Mouse (Mus musculus) thymus, adult 2 months (tissue): Measurements from ENCODE around the gene Srcap. TPM values are rescaled to one million over a fixed set of nuclear protein-coding genes. Genes with fewer than 3 reads are reported as not detected.

ENCODE experiments used
- DNase-seq: peaks from one replicate; pipeline ENCODE4 v3.0.0; 2021
- H3K27ac ChIP-seq: fragments of 200-500 bp; 2 replicates; pipeline ENCODE4 v1.5.1; 2012; ENCODE audit warnings: low read length, control low read depth; ENCODE audit not compliant: control insufficient read depth, insufficient read depth
- H3K27me3 ChIP-seq: fragments of 200-500 bp; 2 replicates; pipeline ENCODE4 v1.6.1; 2012; ENCODE audit warnings: mild to moderate bottlenecking, low read length, moderate library complexity, mixed read lengths; ENCODE audit not compliant: control insufficient read depth, insufficient read depth
- H3K36me3 ChIP-seq: fragments of 200-500 bp; 2 replicates; pipeline ENCODE4 v1.6.1; 2012; ENCODE audit warnings: mild to moderate bottlenecking, low read length, moderate library complexity; ENCODE audit not compliant: control insufficient read depth, insufficient read depth
- H3K4me1 ChIP-seq: fragments of 200-500 bp; replicated peaks from 2 replicates; pipeline ENCODE4 v1.6.1; 2012; ENCODE audit warnings: low read length; ENCODE audit not compliant: control insufficient read depth, insufficient read depth
- H3K4me3 ChIP-seq: fragments of 200-500 bp; 2 replicates; pipeline ENCODE4 v1.5.1; 2012; ENCODE audit warnings: mild to moderate bottlenecking, low read length, control low read depth, moderate library complexity; ENCODE audit not compliant: control insufficient read depth, insufficient read depth
- CTCF ChIP-seq: fragments of 200-500 bp; IDR thresholded peaks from 2 replicates; pipeline ENCODE4 v1.5.1; 2012; ENCODE audit warnings: mild to moderate bottlenecking, control low read depth, low read length, moderate library complexity, borderline replicate concordance; ENCODE audit not compliant: control insufficient read depth, poor library complexity, insufficient read depth; ENCODE audit errors: extremely low read depth
- POLR2A ChIP-seq: fragments of 200-500 bp; IDR thresholded peaks from 2 replicates; pipeline ENCODE4 v1.6.1; 2012; ENCODE audit warnings: mild to moderate bottlenecking, low read length, control low read depth, moderate library complexity; ENCODE audit not compliant: control insufficient read depth, poor library complexity, insufficient read depth; ENCODE audit errors: extremely low read depth
- WGBS: fragments of 180-500 bp; shearing (Covaris S2); methylation state at CpG from one replicate; pipeline ENCODE4 v1.1.7; 2018; 5-methylcytosine and 5-hydroxymethylcytosine counted together
- polyA plus RNA-seq: library from polyadenylated mRNA; depleted of rRNA; stranded (reverse); fragments of >200 nt; gene quantifications from 2 replicates; pipeline ENCODE4 v1.2.3, GENCODE M21; 2012

Srcap gene
- polyA plus RNA-seq, 1 experiment = 92.3 TPM

- H3K27me3 ChIP-seq = no peaks in the 10 kb centered on the region
- no peak for DNase-seq
- H3K4me1 ChIP-seq = no peaks in the 10 kb centered on the region
- H3K4me3 ChIP-seq = no peak within 1 kb of the TSS
- H3K36me3 ChIP-seq = peaks cover 80% of the 10 kb centered on the region
- TF ChIP-seq POLR2A (no peak), CTCF (no peak)
- WGBS = 98% methylated on average over 3 of the region's 3 CpGs
- no peak within 1 kb of the TSS for H3K27ac ChIP-seq
Measured at GRCm38 (mm10) chr7:127519284-127519683, 7.5 kb downstream of the Srcap start, which contains the start of gene Gm42715. Gene Gm42715, plus strand, starts transcription at chr7:127519584.

DNA sequence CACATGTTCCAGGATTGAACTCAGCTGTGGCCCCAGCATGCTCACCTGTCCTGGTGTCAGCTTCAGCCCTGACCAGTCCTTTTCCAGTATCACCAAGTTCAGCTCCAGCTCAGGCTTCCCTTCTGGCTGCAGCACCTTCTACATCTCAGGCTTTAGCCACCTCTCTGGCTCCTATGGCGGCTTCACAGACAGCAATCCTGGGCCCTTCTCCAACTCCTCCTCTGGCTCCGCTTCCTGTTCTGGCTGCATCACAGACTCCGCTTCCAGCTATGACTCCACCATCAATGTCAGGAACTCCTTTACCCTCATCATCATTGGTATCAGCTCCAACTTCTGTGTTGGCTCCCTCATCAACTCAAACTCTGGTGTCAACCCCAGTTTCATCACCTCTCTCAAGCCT lies 29.9 kb downstream of the Srcap start:
- H3K4me3 ChIP-seq = no peak overlapping the region
- H3K27me3 ChIP-seq = no peaks in the 10 kb centered on the region
- peaks cover 92% of the 10 kb centered on the region for H3K36me3 ChIP-seq
- WGBS = 95% methylated on average over 3 of the region's 3 CpGs
- H3K27ac ChIP-seq = no peak overlapping the region
- TF ChIP-seq POLR2A (no peak), CTCF (no peak)
- H3K4me1 ChIP-seq = no peaks in the 10 kb centered on the region
- DNase-seq = no peak

DNA sequence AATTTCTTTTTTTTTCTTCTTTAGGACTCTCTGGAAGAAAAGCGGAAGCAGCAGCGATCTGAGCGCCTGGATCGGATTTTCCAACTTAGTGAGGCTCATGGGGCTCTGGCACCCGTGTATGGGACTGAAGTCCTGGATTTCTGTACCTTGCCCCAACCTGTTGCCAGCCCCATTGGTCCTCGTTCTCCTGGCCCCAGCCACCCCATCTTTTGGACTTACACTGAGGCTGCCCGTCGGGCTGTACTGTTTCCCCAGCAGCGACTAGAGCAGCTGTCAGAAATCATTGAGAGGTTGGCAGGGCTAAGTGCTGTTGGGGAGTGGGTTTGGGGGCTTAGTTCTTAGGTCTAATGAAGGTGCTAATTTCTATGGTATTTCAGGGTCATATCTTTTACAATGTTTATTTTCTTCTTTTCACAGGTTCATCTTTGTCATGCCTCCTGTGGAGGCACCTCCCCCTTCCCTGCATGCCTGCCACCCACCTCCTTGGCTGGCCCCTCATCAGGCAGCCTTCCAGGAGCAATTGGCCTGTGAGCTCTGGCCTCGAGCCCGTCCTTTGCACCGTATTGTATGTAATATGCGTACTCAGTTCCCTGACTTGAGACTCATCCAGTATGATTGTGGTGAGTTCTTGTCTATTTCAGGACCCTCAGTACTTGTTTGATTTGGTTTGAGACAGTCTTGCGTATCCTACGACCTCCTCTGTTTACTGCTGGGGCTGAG lies 37.5 kb downstream of the Srcap start:
- Histone ChIP-seq H3K36me3 (peaks cover 79% of the 10 kb centered on the region), H3K27ac (no peak overlapping the region), H3K4me1 (no peaks in the 10 kb centered on the region), H3K4me3 (no peak overlapping the region), H3K27me3 (no peaks in the 10 kb centered on the region)
- 96% methylated on average over 15 of the region's 15 CpGs for WGBS
- TF ChIP-seq CTCF (no peak), POLR2A (no peak)
- no peak for DNase-seq

DNA sequence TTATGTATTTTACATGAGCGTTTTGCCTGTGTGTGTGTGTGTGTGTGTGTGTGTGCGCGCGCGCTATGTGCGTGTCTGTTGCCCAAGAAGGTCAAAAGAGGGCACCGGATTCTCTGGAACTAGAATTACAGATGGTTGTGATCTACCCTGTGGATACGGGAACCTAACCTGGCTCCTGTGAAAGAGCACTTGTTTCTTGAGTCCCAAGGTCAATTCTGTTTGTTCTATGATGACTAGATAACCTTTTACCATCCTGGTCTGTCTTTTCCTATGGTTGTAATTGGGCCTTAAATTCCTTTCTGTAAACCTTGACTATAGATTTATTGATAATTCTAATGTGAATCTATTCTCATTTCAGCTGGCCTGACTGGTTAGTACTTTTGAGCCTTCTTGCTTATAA lies 39.8 kb downstream of the Srcap start:
- no peak for DNase-seq
- Histone ChIP-seq H3K27ac (no peak overlapping the region), H3K27me3 (no peaks in the 10 kb centered on the region), H3K4me3 (no peak overlapping the region), H3K4me1 (no peaks in the 10 kb centered on the region), H3K36me3 (peaks cover 82% of the 10 kb centered on the region)
- WGBS = 98% methylated on average over 8 of the region's 8 CpGs
- TF ChIP-seq CTCF (no peak), POLR2A (no peak)

- DNase-seq = no peak
- Histone ChIP-seq H3K4me1 (no peaks in the 10 kb centered on the region), H3K27me3 (no peaks in the 10 kb centered on the region), H3K4me3 (no peak overlapping the region), H3K27ac (no peak overlapping the region), H3K36me3 (peaks cover 51% of the 10 kb centered on the region)
- 98% methylated on average over 11 of the region's 11 CpGs for WGBS
- TF ChIP-seq POLR2A = no peak
Measured at GRCm38 (mm10) chr7:127560580-127560979, 48.8 kb downstream of the Srcap start.

GRCm38 (mm10) chr7:127561340-127561858 lies 49.6 kb downstream of the Srcap start, which contains the start of gene Tmem265:
Gene Tmem265, plus strand, starts transcription at chr7:127561390.
- H3K36me3 ChIP-seq = peaks cover 43% of the 10 kb centered on the region
- H3K27me3 ChIP-seq = no peaks in the 10 kb centered on the region
- no peaks in the 10 kb centered on the region for H3K4me1 ChIP-seq
- TF ChIP-seq CTCF = no peak
- TF ChIP-seq POLR2A = no peak
- 91% methylated on average over 5 of the region's 5 CpGs for WGBS
- DNase-seq = no peak
- H3K27ac ChIP-seq = no peak within 1 kb of the TSS
- H3K4me3 ChIP-seq = no peak within 1 kb of the TSS

DNA sequence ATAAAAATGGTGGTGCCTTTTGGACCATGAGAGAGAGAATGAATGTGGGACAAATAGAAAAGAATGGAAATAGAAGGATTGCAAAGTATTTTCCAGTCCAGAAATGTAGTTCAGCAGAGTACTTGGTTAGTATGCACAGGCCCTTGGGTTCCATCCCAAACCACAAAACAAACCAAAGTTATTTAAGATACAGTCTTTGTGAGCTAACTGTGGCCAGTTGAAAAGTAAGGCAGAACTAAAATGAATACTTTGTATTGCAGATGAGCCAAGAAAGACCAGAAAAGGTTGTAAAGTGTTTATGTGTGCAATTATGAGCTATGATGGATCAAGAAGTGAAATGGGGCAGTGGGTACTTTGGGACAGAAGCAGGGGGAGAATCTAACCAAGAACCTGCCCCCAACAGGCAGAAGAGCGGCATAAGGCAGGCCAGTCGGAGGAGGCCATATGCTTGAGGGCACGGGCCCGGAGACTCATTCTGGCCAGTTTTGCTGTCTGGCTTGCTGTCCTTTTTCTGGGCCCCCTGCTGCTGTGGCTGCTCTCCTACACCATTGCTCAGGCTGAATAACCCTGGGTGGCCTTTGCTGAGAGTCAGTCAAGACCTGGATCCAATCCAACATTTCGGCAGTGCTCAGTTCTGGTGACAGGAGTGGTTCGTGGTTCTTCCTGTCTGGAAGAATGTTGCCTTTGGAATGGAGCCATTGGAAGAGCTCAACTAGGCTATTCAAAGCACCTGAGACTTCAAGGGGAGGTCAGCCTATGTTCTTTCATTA lies 52.8 kb downstream of the Srcap start:
- Histone ChIP-seq H3K27ac (no peak overlapping the region), H3K27me3 (no peaks in the 10 kb centered on the region), H3K4me1 (no peaks in the 10 kb centered on the region), H3K4me3 (no peak overlapping the region), H3K36me3 (peaks cover 11% of the 10 kb centered on the region)
- 94% methylated on average over 6 of the region's 6 CpGs for WGBS
- DNase-seq = no peak
- TF ChIP-seq CTCF (no peak), POLR2A (no peak)
